Mouse (Mus musculus): Measurements from ENCODE around the gene B3galnt2. TPM values are rescaled to one million over a fixed set of nuclear protein-coding genes. Genes with fewer than 3 reads are reported as not detected.

Gene B3galnt2
- polyA plus RNA-seq, 2 experiments from 2014 or later = 14.0 to 15.9 TPM

Other genes starting within 250 kb of the B3galnt2 start
- gene Gng4, start 170.4 kb upstream of the B3galnt2 start, polyA plus RNA-seq (2017; shearing (Covaris generic)) = under 1 TPM in 1 of 2 experiments, not detected in 1; 0.39 TPM
- gene Tbce, start 85.2 kb downstream of the B3galnt2 start, polyA plus RNA-seq (2017; shearing (Covaris generic)) = 100 to 1,000 TPM in 1 of 2 experiments, 10 to 100 TPM in 1; 88.9 to 110 TPM
- gene Arid4b, start 108.8 kb downstream of the B3galnt2 start, polyA plus RNA-seq (2017; shearing (Covaris generic)) = 10 to 100 TPM; 56.3 to 76.4 TPM
- gene Ggps1, start 109.0 kb downstream of the B3galnt2 start, polyA plus RNA-seq (2017; shearing (Covaris generic)) = 100 to 1,000 TPM in 1 of 2 experiments, 10 to 100 TPM in 1; 98.0 to 105 TPM

All from CD4-positive, CD25-positive, alpha-beta regulatory T cell, adult 4 months (primary cell).